Mouse (Mus musculus) lung, postnatal 25 days (tissue): ENCODE data around the gene Olfr735.

Experiments
- DNase-seq: peaks from one replicate; pipeline ENCODE4 v3.0.0; 2022; ENCODE audit warnings: low spot score

The Olfr735 gene

DNA sequence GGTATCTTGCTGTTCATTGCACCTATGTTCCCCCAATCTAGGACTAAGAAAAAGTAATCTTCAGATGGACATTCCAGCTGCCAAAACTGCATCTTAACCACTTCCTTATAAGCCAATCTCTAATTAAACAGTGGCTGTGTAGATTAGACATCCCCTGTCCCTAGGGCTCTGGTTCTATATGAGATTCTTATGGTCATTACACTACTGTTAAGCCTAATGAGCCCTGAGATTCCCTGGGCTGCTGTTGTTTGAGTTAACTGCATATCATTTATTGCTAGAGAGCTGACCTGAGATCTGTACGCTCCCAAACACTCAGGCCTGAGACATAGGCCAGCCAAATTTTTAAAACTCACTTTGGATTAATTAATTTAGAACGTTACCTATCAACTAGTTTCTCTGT lies at the start of gene Olfr735:
Gene Olfr735 (minus strand): TSS at position 77 of the 400 bp plus-strand sequence.
- DNase-seq, result no peak

DNA sequence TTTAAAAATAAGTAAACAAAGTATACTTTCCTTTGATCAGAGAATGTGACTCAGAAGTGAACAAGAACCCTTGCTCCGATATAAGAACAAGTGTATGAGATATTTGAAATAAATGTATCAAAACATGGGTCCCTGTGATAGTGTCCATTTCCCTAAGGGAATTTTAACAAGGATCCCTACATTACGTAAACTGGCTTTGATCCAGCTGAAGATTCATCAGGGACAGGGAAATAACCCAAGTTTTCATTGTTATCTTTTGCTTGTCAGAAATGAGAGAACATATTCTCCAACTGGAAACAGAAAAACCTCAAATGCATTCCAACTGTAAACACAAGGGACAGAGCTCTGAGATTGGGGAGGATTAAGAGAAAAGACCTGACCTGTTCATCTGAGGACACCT lies 32.2 kb upstream of the Olfr735 start, which contains the start of gene Olfr736:
Gene Olfr736 (plus strand): TSS at position 301 of the 400 bp plus-strand sequence.
- no peak for DNase-seq

DNA sequence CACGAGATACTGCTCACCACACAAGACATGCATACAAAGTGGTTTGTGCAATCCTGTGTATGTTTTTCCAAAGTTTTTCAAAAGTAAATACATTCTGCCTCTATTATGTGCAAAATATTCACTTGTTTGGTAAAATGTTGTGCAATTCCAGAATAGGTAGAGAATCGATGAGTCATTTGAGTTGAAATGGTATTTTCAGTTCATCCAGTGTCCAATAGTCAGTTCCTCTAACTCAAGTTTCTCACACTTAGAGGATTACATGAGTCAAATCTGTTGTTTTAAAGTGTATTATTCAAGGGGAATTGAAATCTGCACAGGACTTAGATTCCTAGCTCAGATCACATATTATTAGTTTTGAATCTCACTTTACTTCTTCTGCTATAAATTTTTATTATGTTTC lies 14.9 kb upstream of the Olfr735 start:
- no peak for DNase-seq

DNA sequence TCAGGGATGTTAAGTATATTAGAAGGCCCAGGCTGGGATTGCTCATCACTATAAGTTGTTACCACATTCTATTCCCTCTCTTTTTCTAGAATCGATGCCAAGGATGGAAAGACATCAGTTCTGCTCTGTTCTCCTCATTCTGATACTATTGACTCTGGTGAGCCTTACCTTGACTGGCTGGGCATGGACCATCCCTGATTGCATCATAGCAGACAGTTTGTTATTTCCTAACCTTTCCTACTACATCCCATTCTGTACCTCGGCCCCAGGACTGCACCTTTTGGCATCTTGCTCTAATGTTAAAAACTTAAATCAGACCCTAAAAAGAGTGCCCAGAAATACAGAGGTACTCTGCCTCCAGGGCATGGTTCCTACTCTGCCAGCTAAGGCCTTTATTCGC lies 11.8 kb upstream of the Olfr735 start:
- no peak for DNase-seq

DNA sequence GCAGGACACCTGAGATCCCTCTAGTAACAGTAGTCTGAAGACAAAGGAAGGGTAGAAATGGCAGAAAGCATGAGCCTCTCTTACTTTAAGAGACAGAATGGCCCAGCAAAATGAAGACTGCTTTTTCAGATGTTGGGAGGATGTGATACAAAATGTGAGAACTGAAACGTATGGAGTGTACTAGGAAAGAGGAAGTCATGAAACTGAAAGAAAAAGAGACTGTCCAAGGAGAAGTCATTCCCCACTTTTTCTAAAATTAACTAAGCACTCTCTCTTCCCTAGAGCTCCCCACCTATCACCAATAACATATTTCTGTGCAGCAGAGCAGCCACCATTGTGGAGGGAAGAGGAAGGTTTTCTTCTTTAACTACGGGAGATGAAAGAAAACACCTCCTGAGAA lies 8.9 kb upstream of the Olfr735 start, which contains the start of gene Tlr11:
Gene Tlr11 (plus strand): TSS at position 322 of the 400 bp plus-strand sequence.
- no peak for DNase-seq

DNA sequence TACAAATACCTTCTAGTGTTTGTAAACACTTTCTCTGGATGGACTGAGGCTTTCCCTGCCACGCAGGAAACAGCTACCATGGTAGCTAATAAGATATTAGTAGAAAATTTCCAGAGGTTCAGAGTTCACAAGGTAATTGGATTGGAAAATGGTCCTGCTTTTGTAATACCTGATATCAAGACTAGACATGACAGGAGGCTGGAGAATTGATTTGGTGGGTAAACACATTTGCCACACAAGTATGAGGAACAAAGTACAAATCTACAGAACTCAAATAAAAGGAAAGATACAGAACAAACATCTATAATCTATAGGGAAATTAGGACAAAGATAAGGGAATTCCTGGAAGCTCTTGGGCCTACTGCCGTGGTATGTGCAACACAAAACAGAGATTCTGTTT lies 8.1 kb upstream of the Olfr735 start:
- DNase-seq, result no peak

DNA sequence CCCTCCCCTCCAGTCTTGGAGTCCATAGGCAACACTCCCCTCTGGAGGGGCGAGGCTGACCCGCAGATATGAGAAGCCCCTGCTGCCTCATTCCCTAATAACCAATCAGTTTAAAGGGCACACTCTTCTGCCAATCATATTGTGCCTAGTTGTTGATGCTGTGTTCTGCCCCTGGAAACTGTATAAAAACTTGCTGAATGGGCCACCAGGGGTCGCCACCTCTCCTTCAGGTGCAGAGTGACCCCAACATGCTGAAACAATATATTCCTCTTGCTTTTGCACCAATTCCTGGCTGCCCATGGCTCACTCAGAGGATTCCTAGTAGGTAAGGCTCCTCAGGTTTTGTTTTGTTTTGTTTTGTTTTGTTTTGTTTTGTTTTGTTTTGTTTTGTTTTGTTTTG lies 3.8 kb upstream of the Olfr735 start:
- no peak for DNase-seq

DNA sequence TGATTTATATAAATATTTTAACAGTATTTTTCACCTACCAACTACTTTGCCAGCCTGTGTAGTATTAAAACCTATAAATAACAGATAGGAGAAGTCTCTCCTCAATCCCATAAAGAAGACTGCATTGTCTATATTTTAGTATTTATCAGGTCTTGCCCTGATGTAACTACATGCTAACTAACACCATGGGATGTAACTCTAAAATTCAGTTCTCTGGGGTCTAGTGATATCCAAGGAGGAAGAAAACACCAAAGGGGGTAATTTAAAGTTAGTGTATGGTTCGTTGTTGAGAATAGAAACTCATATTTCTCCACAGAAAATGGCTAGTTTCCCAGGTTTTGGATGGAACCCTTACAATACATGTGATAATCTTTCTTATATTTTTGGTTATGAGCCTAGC lies 22.0 kb downstream of the Olfr735 start, which contains the start of gene Olfr734:
Gene Olfr734 (minus strand): TSS at position 101 of the 400 bp plus-strand sequence.
- DNase-seq, result no peak

DNA sequence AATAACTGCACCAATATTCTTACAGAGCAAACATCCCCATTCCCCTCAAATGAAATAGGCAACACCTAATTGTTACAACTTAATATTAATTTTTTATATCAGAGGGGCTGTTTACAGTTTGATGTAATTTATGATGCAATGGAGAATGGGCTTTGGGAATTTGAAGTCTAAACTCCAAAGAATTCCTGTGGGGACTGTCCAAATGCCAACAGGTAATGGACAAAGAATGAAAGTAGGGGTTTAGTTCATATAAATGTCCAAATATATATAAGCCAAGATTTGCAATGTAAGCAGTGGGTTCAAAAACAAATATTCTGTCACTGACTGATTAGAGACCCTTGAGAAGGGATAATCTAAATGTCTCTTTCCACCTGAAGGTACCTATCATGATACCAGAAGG lies 47.2 kb downstream of the Olfr735 start, which contains the start of gene Olfr733:
Gene Olfr733 (minus strand): TSS at position 101 of the 400 bp plus-strand sequence.
- DNase-seq, result no peak
